Mouse (Mus musculus) olfactory bulb, adult 2 months (tissue): ENCODE results near the gene Dph5.

Experiments
- CTCF ChIP-seq: fragments of 200-500 bp; IDR thresholded peaks from 2 replicates; pipeline ENCODE4 v1.5.1; 2012; ENCODE audit warnings: low read depth, mild to moderate bottlenecking, low read length, moderate library complexity; ENCODE audit not compliant: insufficient read depth
- POLR2A ChIP-seq: fragments of 200-500 bp; IDR thresholded peaks from 2 replicates; pipeline ENCODE4 v1.6.1; 2012; ENCODE audit warnings: mild to moderate bottlenecking, low read depth, low read length, moderate library complexity; ENCODE audit not compliant: insufficient read depth

- TF ChIP-seq CTCF (no peak), POLR2A (no peak)
These were observed 41.9 kb upstream of the Dph5 start for GRCm38 (mm10) chr3:115845724-115846123.
